Mouse (Mus musculus) kidney, adult 18-20 months (tissue): ENCODE measurements around the gene Necab2.

Experiments used
- DNase-seq: peaks from one replicate; pipeline ENCODE4 v3.0.0; 2021

The Necab2 gene

DNA sequence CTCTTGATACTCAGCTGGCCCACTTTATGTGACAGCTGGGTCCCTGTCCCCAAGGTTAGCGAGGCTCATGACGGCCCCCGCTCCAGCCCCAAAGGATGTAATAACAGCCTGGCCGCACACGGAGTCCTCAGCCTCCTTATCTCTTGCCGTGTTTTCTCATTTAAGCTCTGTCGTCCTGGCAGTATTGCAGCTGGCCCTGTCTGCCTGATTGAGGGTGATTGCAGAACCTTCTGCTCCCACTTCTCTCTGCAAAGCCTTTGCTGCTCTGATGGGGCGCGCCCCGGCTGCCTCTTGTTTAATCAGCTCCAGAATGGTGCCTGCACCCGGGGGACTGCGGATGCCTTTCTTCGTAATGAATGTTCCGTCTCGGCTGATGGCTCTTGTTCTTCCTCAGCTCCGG is 13.2 kb downstream of the Necab2 start:
- no peak for DNase-seq

DNA sequence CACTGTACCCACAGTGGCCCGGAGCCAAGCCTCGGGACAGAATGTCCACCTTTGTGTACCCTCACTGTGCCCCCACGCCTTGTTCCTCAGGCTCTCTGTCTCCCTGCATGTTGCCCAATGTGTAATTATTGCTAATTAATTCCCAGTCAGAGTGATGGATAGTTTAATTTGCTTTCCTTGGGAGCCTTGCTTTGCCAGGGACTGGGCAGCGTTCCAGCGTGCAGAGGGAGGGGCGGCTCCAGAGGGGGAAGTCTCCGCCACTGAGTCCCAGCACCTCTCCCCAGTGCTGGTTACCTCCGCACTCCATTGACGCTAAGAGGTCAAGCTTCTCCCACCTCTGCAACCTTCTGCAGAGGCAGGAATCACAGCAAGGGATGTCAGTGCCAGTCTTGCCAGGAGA is 14.8 kb downstream of the Necab2 start:
- DNase-seq, result no peak

DNA sequence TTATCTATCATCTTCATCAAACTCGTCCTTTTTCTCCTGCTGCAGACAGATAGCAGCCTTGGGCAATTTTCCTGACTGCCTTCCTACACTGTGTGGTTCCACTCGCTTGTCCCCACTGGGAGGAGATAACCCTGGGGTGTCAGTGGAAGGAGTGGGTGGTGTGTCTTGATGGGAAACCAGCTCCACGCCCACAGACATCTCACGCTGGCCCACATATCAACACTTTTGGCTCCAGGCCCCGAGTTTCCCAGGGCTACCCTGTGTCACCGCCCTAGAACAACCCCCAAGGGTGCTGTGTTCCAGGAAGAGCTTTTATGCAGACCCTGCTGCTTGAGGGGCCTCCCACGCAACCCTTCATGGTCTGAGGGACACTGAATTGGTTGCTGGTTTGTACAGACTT is 17.2 kb downstream of the Necab2 start:
- DNase-seq, result no peak

GRCm38 (mm10) chr8:119466105-119466504 is 19.6 kb downstream of the Necab2 start:
- no peak for DNase-seq

DNA sequence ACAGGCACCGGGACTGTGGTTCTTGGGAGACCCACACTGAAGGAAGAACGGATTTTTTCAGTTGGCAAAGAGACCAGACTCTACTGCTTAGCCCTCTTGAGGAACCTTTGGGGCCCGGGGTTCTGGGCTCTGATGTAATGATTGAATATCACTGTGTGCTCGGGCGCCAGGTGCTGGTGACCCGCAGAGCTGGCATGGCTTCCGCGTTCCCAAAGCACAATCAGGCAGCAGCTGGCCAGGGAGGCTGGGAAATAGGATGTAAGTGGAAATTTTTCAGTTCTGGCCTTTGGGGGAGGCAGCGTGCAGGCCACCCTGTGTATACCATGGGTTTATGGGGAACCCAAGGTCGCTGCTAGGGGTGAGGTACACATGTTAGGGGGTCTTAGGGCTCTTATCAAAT is 20.3 kb downstream of the Necab2 start:
- DNase-seq, result no peak

DNA sequence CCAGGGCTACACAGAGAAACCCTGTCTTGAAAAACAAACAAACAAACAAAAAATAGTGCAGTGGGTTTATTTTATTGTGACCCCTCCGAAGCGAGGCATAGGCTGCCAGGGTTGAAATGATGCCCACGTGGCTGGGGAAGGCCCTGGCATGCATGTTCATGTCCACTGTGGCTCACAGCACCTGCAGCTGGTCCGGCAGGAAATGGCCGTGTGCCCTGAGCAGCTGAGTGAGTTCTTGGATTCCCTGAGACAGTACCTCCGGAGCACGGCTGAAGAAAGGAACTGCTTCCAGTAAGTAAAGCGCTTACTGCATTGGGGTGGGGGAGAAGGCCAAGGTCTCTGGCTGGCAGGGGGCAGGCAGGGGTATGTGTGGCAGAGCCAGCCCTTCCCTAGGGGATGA is 21.6 kb downstream of the Necab2 start:
- no peak for DNase-seq

- no peak for DNase-seq
These were observed 32.2 kb downstream of the Necab2 start for GRCm38 (mm10) chr8:119478684-119479083.

DNA sequence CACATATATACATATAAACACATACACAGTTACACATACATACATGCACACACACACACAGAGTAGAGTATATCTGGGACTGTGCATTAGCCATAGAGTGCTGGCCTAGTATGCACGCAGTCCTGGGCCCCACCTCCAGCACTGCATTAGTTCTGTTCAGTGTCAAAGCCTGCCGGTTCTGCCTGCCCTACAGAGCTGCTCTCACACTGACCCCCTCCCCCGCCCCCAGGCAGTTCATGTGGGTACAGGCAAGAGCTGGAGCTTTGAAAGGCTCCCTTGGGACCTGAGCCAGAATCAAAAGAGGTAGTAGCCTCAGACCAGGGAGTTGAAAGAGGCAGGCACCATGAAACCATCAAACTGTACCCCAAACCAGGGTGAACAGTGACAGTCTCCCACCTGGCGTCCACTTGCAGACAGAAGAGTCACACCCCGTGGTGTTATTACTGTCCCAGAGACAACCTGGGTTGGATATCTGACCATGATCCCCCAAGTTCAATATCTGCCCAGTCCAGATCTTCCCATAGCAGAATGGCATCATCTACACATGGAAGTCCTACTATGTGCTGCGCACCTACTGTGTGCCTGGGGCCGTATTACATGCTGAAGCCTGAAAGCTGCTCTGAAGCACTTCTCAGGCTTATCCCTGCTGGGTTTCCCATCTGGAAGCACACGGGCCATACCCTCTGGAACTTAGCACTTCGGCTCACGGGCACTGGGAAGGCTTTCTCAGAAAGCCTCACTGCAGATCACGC is 37.8 kb downstream of the Necab2 start:
- DNase-seq, result no peak

DNA sequence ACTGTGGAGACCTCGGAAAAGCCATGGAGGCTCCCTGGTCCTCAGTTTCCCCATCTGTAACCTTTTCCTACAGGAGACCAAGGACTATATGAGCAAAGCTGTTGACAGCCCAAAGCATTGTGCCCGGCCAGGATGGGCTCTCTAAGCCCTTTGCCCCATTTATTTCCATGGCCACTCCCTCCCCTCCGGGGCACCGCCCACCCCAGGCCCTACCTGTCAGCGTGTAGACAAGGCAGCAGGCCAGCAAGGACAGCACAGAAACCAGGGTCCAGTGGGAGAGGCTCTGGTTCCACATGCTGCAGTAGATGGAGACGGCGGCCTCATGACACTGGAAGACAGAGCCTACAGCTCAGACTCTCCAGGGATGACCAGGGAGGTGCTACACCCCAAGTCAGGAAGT is 40.6 kb downstream of the Necab2 start:
- DNase-seq, result peak; percentile 23

GRCm38 (mm10) chr8:119496848-119497247 is 50.3 kb downstream of the Necab2 start:
- DNase-seq, result peak; percentile 67

- no peak for DNase-seq
These were observed 53.3 kb downstream of the Necab2 start for GRCm38 (mm10) chr8:119499836-119500235.

- DNase-seq, result no peak
These were observed 55.1 kb downstream of the Necab2 start, which contains the start of gene Slc38a8 for GRCm38 (mm10) chr8:119501598-119501997. Gene Slc38a8 (minus strand): TSS chr8:119501698.

GRCm38 (mm10) chr8:119502111-119502510 is 55.6 kb downstream of the Necab2 start:
- DNase-seq, result no peak

DNA sequence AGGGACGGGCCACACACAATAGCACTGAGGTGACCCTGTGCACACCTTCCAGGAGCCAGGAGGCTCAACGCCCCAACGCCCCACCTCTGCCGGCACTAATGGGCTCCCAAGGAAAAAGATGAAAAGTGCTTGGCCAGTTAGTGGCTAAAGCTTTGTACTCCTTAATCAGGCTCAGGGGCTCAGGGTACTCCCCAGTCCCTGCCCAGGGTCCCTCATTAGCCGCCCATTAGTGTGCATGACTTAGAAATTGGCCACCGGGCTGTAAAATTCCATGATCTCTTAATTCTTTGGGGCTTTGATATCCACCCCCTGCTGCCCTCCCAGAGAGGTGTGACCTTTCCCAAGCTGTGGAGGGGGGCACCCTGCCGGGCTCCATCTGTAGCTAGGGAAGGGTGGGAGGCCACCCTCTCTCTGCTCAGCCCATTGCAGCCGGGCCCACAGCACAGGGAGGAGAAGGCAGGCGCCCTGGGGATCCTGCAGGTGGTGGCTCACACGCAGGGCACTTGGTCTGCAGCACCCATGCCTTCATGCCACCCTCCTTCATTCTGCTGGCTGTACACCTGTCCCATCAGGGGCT is 56.8 kb downstream of the Necab2 start:
- no peak for DNase-seq

DNA sequence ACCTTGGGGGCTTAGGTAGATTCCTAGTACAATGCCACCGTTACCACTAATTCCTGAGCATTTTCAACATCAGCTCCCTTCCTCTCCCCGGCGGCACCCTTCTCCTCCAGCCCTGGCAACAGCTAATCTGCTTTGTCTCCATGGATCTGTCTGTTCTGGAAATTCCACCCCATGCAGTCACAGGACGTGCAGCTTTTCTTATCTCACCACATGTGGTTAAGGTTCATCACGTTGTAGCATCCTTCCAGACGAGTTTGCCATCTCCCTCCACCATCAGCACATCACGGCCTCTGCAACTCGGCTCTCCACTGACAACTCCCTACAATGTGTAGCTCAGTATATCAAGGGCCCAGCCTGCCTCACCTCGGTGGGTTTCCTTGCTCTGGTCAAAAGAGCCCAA is 59.0 kb downstream of the Necab2 start:
- DNase-seq, result no peak

DNA sequence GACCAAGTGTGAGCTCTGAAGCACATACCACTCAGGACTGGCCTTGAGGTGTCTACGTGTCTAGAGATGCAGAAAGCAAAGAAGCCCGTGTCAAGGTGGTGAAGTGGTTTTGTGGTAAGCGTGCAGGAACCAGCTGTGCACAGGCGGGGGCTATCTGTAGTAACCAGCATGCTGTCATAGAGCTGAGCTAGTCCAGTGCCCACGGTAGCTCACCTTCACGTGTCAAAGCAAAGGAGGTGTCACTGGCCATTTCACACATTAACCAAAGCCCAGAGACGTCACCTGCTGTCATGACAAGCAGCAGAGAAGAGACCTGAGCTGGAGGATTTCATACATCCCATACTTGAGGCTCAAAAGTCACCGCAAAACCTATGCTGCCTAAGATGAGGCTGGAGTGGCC is 59.6 kb downstream of the Necab2 start:
- DNase-seq, result no peak

DNA sequence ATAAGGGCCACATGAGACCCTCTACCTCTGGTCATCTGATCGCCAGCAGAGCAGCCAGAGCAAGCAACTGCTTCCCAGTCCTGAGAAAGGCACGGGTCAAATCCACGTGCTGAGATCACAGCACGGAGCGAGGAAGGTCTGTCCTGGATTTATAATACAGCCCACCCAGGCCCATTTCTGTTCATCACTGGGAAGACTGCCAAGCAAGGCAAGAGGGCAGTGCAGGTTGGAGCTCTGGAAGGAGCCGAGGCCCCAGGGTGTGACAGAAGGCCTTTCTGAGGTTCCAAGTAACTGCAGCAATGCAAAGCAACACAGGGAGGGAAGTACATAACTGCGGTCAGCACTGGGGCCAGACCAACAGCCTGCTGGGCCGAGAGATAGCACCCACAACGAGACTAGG is 64.0 kb downstream of the Necab2 start:
- no peak for DNase-seq

- DNase-seq, result no peak
These were observed 65.2 kb downstream of the Necab2 start for GRCm38 (mm10) chr8:119511722-119512121.

- DNase-seq, result no peak
These were observed 66.9 kb downstream of the Necab2 start for GRCm38 (mm10) chr8:119513405-119513804.

DNA sequence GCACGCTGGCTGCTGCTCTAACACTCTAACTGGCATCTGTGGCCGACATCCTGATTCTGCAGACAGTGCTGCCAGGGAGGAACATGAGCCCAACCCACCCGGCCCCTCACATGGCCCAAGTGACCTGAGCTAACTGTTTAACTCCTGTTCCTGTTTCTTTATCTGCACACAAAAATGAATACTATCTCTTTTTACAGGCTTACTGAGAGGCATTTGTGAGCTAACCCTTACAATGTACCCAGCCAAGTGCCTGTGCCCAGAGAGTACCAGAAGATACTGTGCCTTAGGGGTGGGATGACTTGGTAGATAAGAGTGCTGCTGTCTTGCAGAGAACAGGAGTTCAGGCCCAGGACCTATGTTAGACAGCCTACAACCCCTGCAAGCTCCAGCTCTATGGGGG is 68.4 kb downstream of the Necab2 start:
- no peak for DNase-seq

GRCm38 (mm10) chr8:119515767-119516166 is 69.2 kb downstream of the Necab2 start:
- DNase-seq, result no peak

DNA sequence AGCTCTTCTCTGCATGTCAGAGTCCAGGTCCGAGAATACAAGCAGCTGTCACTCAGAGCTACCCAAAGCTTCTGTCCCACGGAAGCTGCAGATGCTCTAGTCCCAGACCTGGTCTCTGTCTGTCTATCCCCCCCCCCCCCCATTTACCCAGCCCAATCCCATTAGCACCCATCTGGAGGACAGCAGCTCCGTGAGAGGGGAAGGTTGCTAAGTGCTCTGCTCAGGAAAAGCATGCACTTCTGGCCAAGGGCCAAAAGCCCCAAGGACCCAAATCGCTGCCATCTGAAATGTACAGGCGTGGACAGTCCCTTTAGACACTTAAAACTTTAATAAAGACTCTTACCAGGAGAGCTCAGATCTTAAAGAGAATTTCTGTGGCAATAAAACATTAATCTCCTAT is 70.2 kb downstream of the Necab2 start:
- DNase-seq, result no peak

DNA sequence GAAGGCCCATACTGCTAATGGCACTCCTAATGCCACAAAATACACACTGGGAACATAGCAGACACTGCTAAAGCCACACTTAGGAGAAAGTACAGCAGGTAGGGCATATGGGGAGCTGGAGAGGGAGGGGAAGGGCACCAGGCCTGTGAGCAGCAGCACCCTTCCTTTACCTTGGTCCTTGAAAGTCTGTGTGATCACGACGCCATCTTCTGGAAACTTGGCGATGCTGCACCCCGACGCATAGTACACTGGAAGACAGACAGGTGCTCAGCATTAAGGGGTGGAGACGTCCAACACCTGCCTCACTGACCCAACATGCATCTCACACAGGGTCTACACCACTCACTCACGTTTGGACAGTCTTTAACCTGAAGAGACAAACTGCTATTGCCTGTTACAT is 73.6 kb downstream of the Necab2 start:
- no peak for DNase-seq
